Comparison of ENCODE assay signal across 9 mouse cellular contexts in the genomic region with DNA sequence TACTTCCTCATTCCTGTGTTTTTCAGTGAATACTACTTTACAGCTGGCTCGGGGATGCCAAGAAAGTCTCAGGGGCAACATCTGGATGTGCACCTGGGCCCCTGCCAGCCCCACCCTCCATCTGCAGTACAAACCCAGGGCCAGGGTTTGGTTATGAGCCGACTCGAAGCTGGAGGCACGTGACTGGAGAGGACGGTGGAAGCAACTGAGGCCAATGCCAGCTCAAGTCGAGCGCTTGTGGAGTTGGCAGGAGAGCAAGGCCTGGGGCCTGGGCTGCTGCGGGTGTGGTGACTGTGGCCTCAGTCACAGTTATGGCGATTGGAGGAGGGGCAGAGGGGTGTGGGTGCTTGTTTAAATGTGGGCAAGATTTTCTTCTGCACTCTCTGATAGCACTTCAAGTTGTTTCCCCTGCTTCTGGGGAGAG. TPM values are rescaled to one million over a fixed set of nuclear protein-coding genes. Genes with fewer than 3 reads are reported as not detected.
A peak's percentile ranks its signal among the peaks of the same experiment; 100 is the strongest.
DNase-seq lines count a peak whose midpoint lies in the region; TF ChIP-seq lines count a peak whose summit lies in the region.
"Had no signal": no experiment of that assay in that cellular context is flagged by ENCODE, and none has a peak within 500 bp of the region (broad histone marks: within the 10 kb centered on the region; RNA-seq: fewer than 3 reads in every experiment).

No protein-coding gene starts in this region.

- no peaks in the 10 kb centered on the region for H3K9me3 ChIP-seq in MEL (replicated peaks; ENCODE audit: insufficient read depth, low read length)

- 29% methylated on average over 9 of the region's 9 CpGs for WGBS in small intestine, adult 2 months

- H3K4me1 ChIP-seq in MEL (ENCODE audit: control insufficient read depth in 1 of 2, insufficient read depth in 2 of 2, low read length in 2 of 2) = peaks cover 16 to 53% of the 10 kb centered on the region in 2 experiments
- H3K4me1 ChIP-seq in small intestine, adult 2 months (ENCODE audit: control insufficient read depth, insufficient read depth, insufficient read length, low read length) = peaks cover 48% of the 10 kb centered on the region

- TF ChIP-seq RAD21 in MEL (IDR thresholded peaks at IDR 0.05; ENCODE audit: low read depth, low read length) = no peak

- peak overlapping the region; percentile 51 for H3K27ac ChIP-seq in MEL (ENCODE audit: control insufficient read depth, low read depth, low read length)
- H3K27ac ChIP-seq in small intestine, adult 2 months (ENCODE audit: insufficient read depth, low read depth, low read length) = peak overlapping the region; percentile 54

- H3K79me2 ChIP-seq in MEL (ENCODE audit: control insufficient read depth, insufficient read depth, low read length, poor library complexity) = peaks cover 5% of the 10 kb centered on the region; the same call in 1 of the 2 replicates

- no peak for TF ChIP-seq CTCF in MEL (IDR thresholded peaks at IDR 0.05 in 2 of 3, conservative IDR thresholded peaks at IDR 0.05 in 1 of 3; ENCODE audit: control insufficient read depth in 1 of 3, insufficient read depth in 1 of 3, low read depth in 2 of 3, low read length in 3 of 3, poor library complexity in 1 of 3, severe bottlenecking in 1 of 3)
- no peak for TF ChIP-seq CTCF in small intestine, adult 2 months (IDR thresholded peaks at IDR 0.05; ENCODE audit: extremely low read depth, insufficient read length, insufficient replicate concordance, low read depth, low read length)

- peak; percentile 23 for DNase-seq in adrenal gland, postnatal 10 days
- no peak for DNase-seq in adrenal gland, adult 18-20 months (ENCODE audit: low spot score in 2 of 2)
- peak; percentile 65 for DNase-seq in MEL (ENCODE audit: low read depth, low spot score)
- peak; percentile 50 for DNase-seq in induced T-regulatory cell, adult 2 months (ENCODE audit: low read depth)
- DNase-seq in retina, embryonic 14.5 days (ENCODE audit: low spot score) = no peak
- no peak for DNase-seq in cerebellum, adult 11-12 months
- DNase-seq in kidney, postnatal 10 days = no peak
- DNase-seq: lung, postnatal 14 days had no signal

- H3K4me3 ChIP-seq in MEL (ENCODE audit: control insufficient read depth in 1 of 2, insufficient read depth in 1 of 2, low read depth in 2 of 2, low read length in 2 of 2) = no peak overlapping the region
- no peak overlapping the region for H3K4me3 ChIP-seq in small intestine, adult 2 months (ENCODE audit: low read depth, low read length)

- peak; percentile 18 to 23; a peak in 1 of 4 replicates for TF ChIP-seq EP300 in MEL (IDR thresholded peaks at IDR 0.05; ENCODE audit: low read depth in 1 of 2, low read length in 2 of 2)

- H3K27me3 ChIP-seq in MEL (ENCODE audit: control insufficient read depth in 1 of 2, insufficient read depth in 2 of 2, low read length in 2 of 2) = no peaks in the 10 kb centered on the region
- H3K27me3 ChIP-seq in small intestine, adult 2 months (ENCODE audit: control insufficient read depth, insufficient read depth, low read length) = no peaks in the 10 kb centered on the region

- H3K36me3 ChIP-seq in MEL (ENCODE audit: control insufficient read depth in 1 of 2, insufficient read depth in 2 of 2, low read length in 2 of 2) = peaks cover 0 to 34% of the 10 kb centered on the region in 2 experiments; a peak in 2 of 4 replicates
- H3K36me3 ChIP-seq in small intestine, adult 2 months (ENCODE audit: control insufficient read depth, insufficient read depth, low read length) = no peaks in the 10 kb centered on the region

- no peak for TF ChIP-seq POLR2A in MEL (IDR thresholded peaks at IDR 0.05; ENCODE audit: control insufficient read depth in 1 of 2, insufficient read depth in 1 of 2, low read depth in 1 of 2, low read length in 2 of 2, poor library complexity in 1 of 2)
- no peak for TF ChIP-seq POLR2A in small intestine, adult 2 months (IDR thresholded peaks at IDR 0.05; ENCODE audit: low read depth, low read length)

- H3K9ac ChIP-seq in MEL (ENCODE audit: control insufficient read depth, low read depth, low read length, poor library complexity, severe bottlenecking) = no peak overlapping the region

TF ChIP-seq in MEL, 35 proteins besides CTCF, POLR2A, EP300 and RAD21:
- TF ChIP-seq GATA1 (IDR thresholded peaks at IDR 0.05; ENCODE audit: low read depth, low read length) (no peak), RCOR1 (IDR thresholded peaks at IDR 0.05; ENCODE audit: low read depth, low read length) (no peak; the same call in 1 of the 2 replicates), BHLHE40 (IDR thresholded peaks at IDR 0.05; ENCODE audit: borderline replicate concordance, low read depth, low read length) (peak; percentile 73; the same call in 1 of the 2 replicates), ZKSCAN1 (IDR thresholded peaks at IDR 0.05; ENCODE audit: low read depth, low read length) (no peak), USF1 (IDR thresholded peaks at IDR 0.05; ENCODE audit: low read depth, low read length) (peak; percentile 87), SIN3A (IDR thresholded peaks at IDR 0.05; ENCODE audit: low read length) (peak; percentile 38; the same call in 1 of the 2 replicates), MXI1 (IDR thresholded peaks at IDR 0.05; ENCODE audit: low read depth, low read length) (peak; percentile 66), TCF12 (IDR thresholded peaks at IDR 0.05; ENCODE audit: low read depth, low read length) (peak; percentile 36; the same call in 1 of the 2 replicates), ETS1 (IDR thresholded peaks at IDR 0.05; ENCODE audit: low read depth, low read length) (peak; percentile 70; the same call in 1 of the 2 replicates), MAX (IDR thresholded peaks at IDR 0.05; ENCODE audit: low read length) (peak; percentile 60)
TF ChIP-seq in MEL: peak in this region for 7.

RNA-seq across cellular contexts. Expression of gene Elf4, which starts 27.4 kb away (rescaled TPM):
- 10 to 100 TPM; 12.8 to 18.5 TPM for total RNA-seq in adrenal gland, postnatal 10 days (2021)
- 10 to 100 TPM in 1 of 2 experiments, 1 to 10 TPM in 1; 9.9 to 14.6 TPM for total RNA-seq in adrenal gland, adult 18-20 months (2021)
- total RNA-seq in MEL (2012; rRNA removed) = 3.4 and 4.0 TPM in 2 replicates
- polyA plus RNA-seq in MEL (2012; ENCODE audit: insufficient read depth in 1 of 2, insufficient read length in 2 of 2, low read depth in 1 of 2, low replicate concordance in 2 of 2, missing spikeins in 1 of 2) = 10 to 100 TPM in 1 of 2 experiments, not detected in 1; 15.3 TPM
- 12.3 and 36.8 TPM in 2 replicates for polyA plus RNA-seq in small intestine, adult 2 months (2012; rRNA removed)

Comparison
In these comparisons a context has a peak if more than half of its experiments do, and no peak if none do; other contexts are left out.
1. DNase-seq: peak in adrenal gland, postnatal 10 days (single experiment), MEL (single experiment) and induced T-regulatory cell, adult 2 months (single experiment); none in adrenal gland, adult 18-20 months (0 of 2), retina, embryonic 14.5 days (single experiment), cerebellum, adult 11-12 months (single experiment) and kidney, postnatal 10 days (single experiment).